Mouse (Mus musculus) thymus, adult 2 months (tissue): ENCODE measurements around the gene Dnah12.

ENCODE experiments used
- CTCF ChIP-seq: fragments of 200-500 bp; IDR thresholded peaks from 2 replicates; pipeline ENCODE4 v1.5.1; 2012; ENCODE audit warnings: mild to moderate bottlenecking, control low read depth, low read length, moderate library complexity, borderline replicate concordance; ENCODE audit not compliant: control insufficient read depth, poor library complexity, insufficient read depth; ENCODE audit errors: extremely low read depth
- POLR2A ChIP-seq: fragments of 200-500 bp; IDR thresholded peaks from 2 replicates; pipeline ENCODE4 v1.6.1; 2012; ENCODE audit warnings: mild to moderate bottlenecking, low read length, control low read depth, moderate library complexity; ENCODE audit not compliant: control insufficient read depth, poor library complexity, insufficient read depth; ENCODE audit errors: extremely low read depth

DNA sequence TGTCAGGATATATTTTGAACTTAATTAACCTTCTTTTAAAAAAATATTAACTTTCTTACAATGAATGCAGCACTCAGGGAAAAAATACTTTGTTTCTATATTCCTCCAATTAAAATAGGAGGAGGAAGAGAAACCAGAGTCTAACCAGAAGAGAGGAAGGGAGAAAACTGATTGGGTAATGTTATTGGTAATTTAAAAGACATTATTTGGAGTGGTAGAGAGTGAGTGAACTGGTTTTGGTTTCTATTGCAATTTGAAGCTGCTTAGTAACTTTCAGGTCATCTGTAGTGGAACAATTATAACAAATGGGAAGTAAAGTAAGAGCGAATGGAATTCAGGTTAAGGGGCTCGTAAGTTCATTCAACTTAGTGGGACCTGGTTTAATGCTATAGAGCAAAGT is 120.8 kb downstream of the Dnah12 start:
- TF ChIP-seq POLR2A (no peak), CTCF (no peak)
